Comparison of ENCODE assay signal across 16 mouse cellular contexts in the genomic region with DNA sequence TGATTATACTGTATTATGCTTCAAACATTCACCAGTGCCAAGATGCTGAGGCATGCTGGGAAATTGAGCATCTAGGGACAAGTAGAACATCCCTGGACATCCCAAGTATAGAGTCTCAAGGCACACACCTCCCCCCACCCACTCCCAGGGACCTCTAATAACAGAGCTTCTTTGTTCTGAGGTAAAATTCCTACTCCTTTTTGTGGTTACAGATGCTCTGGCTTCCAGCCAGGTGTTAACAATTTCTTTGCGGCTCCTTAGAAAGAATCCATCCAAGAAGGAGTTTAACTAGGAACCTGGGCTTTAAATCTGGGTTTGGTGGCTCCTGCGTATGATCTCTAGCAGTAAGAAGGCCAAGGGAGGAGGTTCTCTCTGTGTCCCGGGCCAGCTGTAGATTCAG. TPM values are rescaled to one million over a fixed set of nuclear protein-coding genes. Genes with fewer than 3 reads are reported as not detected.
DNase-seq lines count a peak whose midpoint lies in the region; ATAC-seq and TF ChIP-seq lines count a peak whose summit lies in the region.
"Had no signal": no experiment of that assay in that cellular context is flagged by ENCODE, and none has a peak within 500 bp of the region (broad histone marks: within the 10 kb centered on the region; RNA-seq: fewer than 3 reads in every experiment).

No protein-coding gene starts in this region.

- no peak overlapping the region for H3K9ac ChIP-seq in midbrain, embryonic 13.5 days (replicated peaks)
- no peak overlapping the region for H3K9ac ChIP-seq in embryonic facial prominence, embryonic 14.5 days (ENCODE audit: low read depth, low read length)
- H3K9ac ChIP-seq: liver, postnatal 0 days had no signal

- no peak for ATAC-seq in midbrain, embryonic 13.5 days
- ATAC-seq in embryonic facial prominence, embryonic 14.5 days (ENCODE audit: low read depth): peak; percentile 68
- ATAC-seq: liver, postnatal 0 days had no signal

- peaks cover 86% of the 10 kb centered on the region for H3K36me3 ChIP-seq in midbrain, embryonic 10.5 days
- peaks cover 16% of the 10 kb centered on the region for H3K36me3 ChIP-seq in midbrain, embryonic 13.5 days
- peaks cover 62% of the 10 kb centered on the region for H3K36me3 ChIP-seq in embryonic facial prominence, embryonic 14.5 days (ENCODE audit: control insufficient read depth, insufficient read depth, low read length)

- no peaks in the 10 kb centered on the region for H3K27me3 ChIP-seq in midbrain, embryonic 10.5 days (ENCODE audit: low read depth, poor library complexity, severe bottlenecking)
- H3K27me3 ChIP-seq in midbrain, embryonic 13.5 days: no peaks in the 10 kb centered on the region
- H3K27me3 ChIP-seq in embryonic facial prominence, embryonic 14.5 days (replicated peaks; ENCODE audit: control insufficient read depth, insufficient read depth, low read length): no peaks in the 10 kb centered on the region

- DNase-seq in heart, adult 11 months: peak; percentile 72
- no peak for DNase-seq in heart, adult 8-10 months (ENCODE audit: low spot score)
- no peak for DNase-seq in midbrain, embryonic 10.5 days (ENCODE audit: low spot score)
- DNase-seq in embryonic facial prominence, embryonic 14.5 days (ENCODE audit: low spot score): peak; percentile 86
- DNase-seq in embryo, embryonic 9.5 days (ENCODE audit: extremely low spot score): no peak
- no peak for DNase-seq in gastrocnemius, adult 8-10 months (ENCODE audit: low spot score in 2 of 2)
- DNase-seq: adrenal gland, postnatal 14 days; cerebellum, adult 2 months; liver, postnatal 0 days; midbrain, embryonic 14.5 days; spleen, adult 18-20 months; thymus, adult 18-20 months had no signal

- no peak for TF ChIP-seq POLR2A in olfactory bulb, adult 2 months (IDR thresholded peaks at IDR 0.05; ENCODE audit: insufficient read depth, low read depth, low read length)

- WGBS in midbrain, embryonic 10.5 days: 92% methylated on average over 3 of the region's 3 CpGs
- 59% methylated on average over 3 of the region's 3 CpGs for WGBS in midbrain, embryonic 13.5 days
- 17% methylated on average over 3 of the region's 3 CpGs for WGBS in embryonic facial prominence, embryonic 14.5 days
- 26% methylated on average over 3 of the region's 3 CpGs for WGBS in olfactory bulb, adult 2 months

- H3K9me3 ChIP-seq in midbrain, embryonic 10.5 days (replicated peaks): no peaks in the 10 kb centered on the region
- H3K9me3 ChIP-seq in midbrain, embryonic 13.5 days: no peaks in the 10 kb centered on the region
- no peaks in the 10 kb centered on the region for H3K9me3 ChIP-seq in embryonic facial prominence, embryonic 14.5 days (ENCODE audit: control insufficient read depth, low read length)

- H3K4me1 ChIP-seq in midbrain, embryonic 10.5 days: peaks cover 47% of the 10 kb centered on the region
- peaks cover 37% of the 10 kb centered on the region for H3K4me1 ChIP-seq in midbrain, embryonic 13.5 days (replicated peaks)
- H3K4me1 ChIP-seq in embryonic facial prominence, embryonic 14.5 days (ENCODE audit: control insufficient read depth, insufficient read depth, low read length): peaks cover 12% of the 10 kb centered on the region
- peaks cover 18% of the 10 kb centered on the region for H3K4me1 ChIP-seq in olfactory bulb, adult 2 months (ENCODE audit: control insufficient read depth, insufficient read depth, low read length)

- no peak overlapping the region for H3K4me3 ChIP-seq in midbrain, embryonic 10.5 days
- no peak overlapping the region for H3K4me3 ChIP-seq in midbrain, embryonic 13.5 days (replicated peaks)
- H3K4me3 ChIP-seq in embryonic facial prominence, embryonic 14.5 days (ENCODE audit: low read depth, low read length): no peak overlapping the region
- H3K4me3 ChIP-seq in olfactory bulb, adult 2 months (ENCODE audit: insufficient read depth, low read depth, low read length): no peak overlapping the region

- peak overlapping the region; percentile 89 for H3K27ac ChIP-seq in midbrain, embryonic 10.5 days (replicated peaks)
- H3K27ac ChIP-seq in midbrain, embryonic 13.5 days: no peak overlapping the region; the same call in 1 of the 2 replicates
- peak overlapping the region; percentile 39; the same call in 1 of the 2 replicates for H3K27ac ChIP-seq in embryonic facial prominence, embryonic 14.5 days (replicated peaks; ENCODE audit: low read depth, low read length)
- H3K27ac ChIP-seq in olfactory bulb, adult 2 months (ENCODE audit: insufficient read depth, low read depth, low read length): 0 out of 2 replicates have a peak overlapping the region, but pooled peaks have one; percentile 18
- H3K27ac ChIP-seq: kidney, postnatal 0 days had no signal

- TF ChIP-seq CTCF in olfactory bulb, adult 2 months (IDR thresholded peaks at IDR 0.05; ENCODE audit: insufficient read depth, low read depth, low read length): no peak

- no peak overlapping the region for H3K4me2 ChIP-seq in midbrain, embryonic 13.5 days (replicated peaks)
- no peak overlapping the region for H3K4me2 ChIP-seq in embryonic facial prominence, embryonic 14.5 days (ENCODE audit: low read depth, low read length)

RNA-seq across cellular contexts. Expression of a gene that starts 22.6 kb away (rescaled TPM):
- total RNA-seq in heart, adult 8-10 months (2022): 1 to 10 TPM; 1.1 to 1.8 (median 1.5) TPM
- 386 and 388 TPM in 2 replicates for polyA plus RNA-seq in midbrain, embryonic 10.5 days (2016; fragmentation: Nextera tagmentation; extraction: Ambion mirVana)
- polyA plus RNA-seq in midbrain, embryonic 13.5 days (2015; fragmentation: Nextera tagmentation; extraction: Ambion mirVana): 170 and 190 TPM in 2 replicates
- 190 and 218 TPM in 2 replicates for polyA plus RNA-seq in embryonic facial prominence, embryonic 14.5 days (2014; fragmentation: Nextera tagmentation; extraction: Ambion mirVana)
- polyA plus RNA-seq in olfactory bulb, adult 2 months (2012; ENCODE audit: insufficient read depth, insufficient read length, low replicate concordance, missing spikeins): not detected in 2 replicates
- total RNA-seq in gastrocnemius, adult 8-10 months (2022): 1 to 10 TPM in 3 of 4 experiments, under 1 TPM in 1; 0.75 to 4.7 (median 1.4) TPM

RNA-seq across cellular contexts. Expression of a gene that starts 36.9 kb away (rescaled TPM):
- total RNA-seq in heart, adult 8-10 months (2022): 10 to 100 TPM in 1 of 4 experiments, 1 to 10 TPM in 3; 7.5 to 13.9 (median 9.0) TPM
- polyA plus RNA-seq in midbrain, embryonic 10.5 days (2016; fragmentation: Nextera tagmentation; extraction: Ambion mirVana): 1.7 and 3.8 TPM in 2 replicates
- polyA plus RNA-seq in midbrain, embryonic 13.5 days (2015; fragmentation: Nextera tagmentation; extraction: Ambion mirVana): 8.1 and 9.6 TPM in 2 replicates
- 7.2 and 8.2 TPM in 2 replicates for polyA plus RNA-seq in embryonic facial prominence, embryonic 14.5 days (2014; fragmentation: Nextera tagmentation; extraction: Ambion mirVana)
- polyA plus RNA-seq in olfactory bulb, adult 2 months (2012; ENCODE audit: insufficient read depth, insufficient read length, low replicate concordance, missing spikeins): not detected in 2 replicates
- total RNA-seq in gastrocnemius, adult 8-10 months (2022): 1 to 10 TPM in 2 of 4 experiments, under 1 TPM in 2; 0.19 to 1.4 (median 0.76) TPM
- total RNA-seq: granulocyte monocyte progenitor cell, adult 5-6 weeks had no signal

Comparison
In these comparisons a context has a peak if more than half of its experiments do, and no peak if none do; other contexts are left out.
1. DNase-seq: peak in heart, adult 11 months (single experiment) and embryonic facial prominence, embryonic 14.5 days (single experiment); none in heart, adult 8-10 months (single experiment), midbrain, embryonic 10.5 days (single experiment), embryo, embryonic 9.5 days (single experiment) and gastrocnemius, adult 8-10 months (0 of 2).
2. RNA of a gene that starts 22.6 kb away (polyA plus RNA-seq): 386 to 388 TPM in midbrain, embryonic 10.5 days, 190 to 218 TPM in embryonic facial prominence, embryonic 14.5 days and 170 to 190 TPM in midbrain, embryonic 13.5 days; not detected in olfactory bulb, adult 2 months; every median in the first group is over 100 times any median in the second.